Mouse (Mus musculus) heart, postnatal 10 days (tissue): ENCODE data around the gene Megf8. TPM values are rescaled to one million over a fixed set of nuclear protein-coding genes. Genes with fewer than 3 reads are reported as not detected.
"Not testable (repeated sequence)": the region's sequence is repeated elsewhere in the genome, so short reads cannot be mapped to it uniquely, and the experiment has no call there.

Experiments
- DNase-seq, 2 experiments: peaks; one replicate each; pipeline ENCODE4 v3.0.0; 2021
- intact Hi-C: fragments of 180-260 bp; cut with DNase I; formaldehyde crosslinking; loops from one replicate; pipeline ENCODE4 v1.15.1; 2025
- total RNA-seq, 2 experiments: library from RNA; stranded (reverse); gene quantifications; 2 replicates each; pipeline ENCODE4 v1.2.3; 2021

Megf8 gene
- total RNA-seq, 2 experiments from 2014 or later, result 28.8 to 29.9 TPM

GRCm38 (mm10) chr7:25393451-25394210, 76.7 kb downstream of the Megf8 start:
- intact Hi-C loops, result no loop called here

GRCm38 (mm10) chr7:25394754-25395153, 77.8 kb downstream of the Megf8 start:
- intact Hi-C loops, result loop anchor here (5.0 kb wide), 1 partner anchor 157 kb away; the partner anchor contains the start of gene Gsk3a
- DNase-seq, result peak in 1 of 2 experiments; percentile 18

More at GRCm38 (mm10) chr7:25393451-25394210, 76.7 kb downstream of the Megf8 start:
- no peak for DNase-seq

GRCm38 (mm10) chr7:25395186-25395557, 78.2 kb downstream of the Megf8 start:
- intact Hi-C loops, result loop anchor here (5.0 kb wide), 1 partner anchor 158 kb away; the partner anchor contains the start of gene Gsk3a

GRCm38 (mm10) chr7:25395558-25396521, 78.9 kb downstream of the Megf8 start:
- DNase-seq, result peak; percentile 97 to 98

More at GRCm38 (mm10) chr7:25395186-25395557, 78.2 kb downstream of the Megf8 start:
- DNase-seq, result no peak

GRCm38 (mm10) chr7:25396621-25397020, 79.7 kb downstream of the Megf8 start:
- no peak for DNase-seq
- intact Hi-C loops, result loop anchor here (5.0 kb wide), 1 partner anchor 159 kb away; the partner anchor contains the start of gene Gsk3a

More at GRCm38 (mm10) chr7:25395558-25396521, 78.9 kb downstream of the Megf8 start:
- intact Hi-C loops, result loop anchor here (5.0 kb wide), 1 partner anchor 159 kb away; the partner anchor contains the start of gene Gsk3a

GRCm38 (mm10) chr7:25398610-25399009, 81.6 kb downstream of the Megf8 start, which contains the start of gene Lipe:
TSS of gene Lipe (minus strand) at chr7:25398710.
- intact Hi-C loops, result loop anchor here (5.0 kb wide), 1 partner anchor 161 kb away; the partner anchor contains the start of gene Gsk3a
- DNase-seq, result no peak

GRCm38 (mm10) chr7:25399028-25399427, 82.1 kb downstream of the Megf8 start:
- not testable (repeated sequence) for DNase-seq
- intact Hi-C loops, result loop anchor here (5.0 kb wide), 1 partner anchor 162 kb away; the partner anchor contains the start of gene Gsk3a

- no peak for DNase-seq
- intact Hi-C loops, result loop anchor here (10.0 kb wide), 1 partner anchor 267 kb away; no protein-coding TSS in a partner anchor
These were observed 84.6 kb downstream of the Megf8 start for GRCm38 (mm10) chr7:25401551-25401950.

GRCm38 (mm10) chr7:25401986-25402385, 85.0 kb downstream of the Megf8 start:
- intact Hi-C loops, result loop anchor here (2.0 to 10.0 kb wide), 2 partner anchors 33 to 267 kb away; partner anchors contain the start of gene Cnfn

GRCm38 (mm10) chr7:25402671-25403101, 85.7 kb downstream of the Megf8 start:
- intact Hi-C loops, result loop anchor here (2.0 to 10.0 kb wide), 2 partner anchors 34 to 268 kb away; partner anchors contain the start of gene Cnfn
- DNase-seq, result peak; percentile 70 to 81

More at GRCm38 (mm10) chr7:25401986-25402385, 85.0 kb downstream of the Megf8 start:
- no peak for DNase-seq

GRCm38 (mm10) chr7:25406468-25406867, 89.5 kb downstream of the Megf8 start:
- intact Hi-C loops, result loop anchor here (10.0 kb wide), 1 partner anchor 272 kb away; no protein-coding TSS in a partner anchor

GRCm38 (mm10) chr7:25409114-25409760, 92.3 kb downstream of the Megf8 start:
- intact Hi-C loops, result loop anchor here (10.0 kb wide), 1 partner anchor 274 kb away; no protein-coding TSS in a partner anchor
- DNase-seq, result peak; percentile 36 to 54

More at GRCm38 (mm10) chr7:25406468-25406867, 89.5 kb downstream of the Megf8 start:
- no peak for DNase-seq

GRCm38 (mm10) chr7:25410969-25411615, 94.1 kb downstream of the Megf8 start:
- intact Hi-C loops, result no loop called here
- DNase-seq, result no peak

- intact Hi-C loops, result no loop called here
- DNase-seq, result no peak
These were observed 94.9 kb downstream of the Megf8 start for GRCm38 (mm10) chr7:25411861-25412260.

GRCm38 (mm10) chr7:25412833-25413441, 96.0 kb downstream of the Megf8 start, which contains the start of gene Cxcl17:
TSS of gene Cxcl17 (minus strand) at chr7:25412886.
- intact Hi-C loops, result no loop called here
- DNase-seq, result peak; percentile 28 to 40
